Mouse (Mus musculus) limb, embryonic 13.5 days (tissue): ENCODE results near the gene Rptor. TPM values are rescaled to one million over a fixed set of nuclear protein-coding genes. Genes with fewer than 3 reads are reported as not detected.

Experiments used
- ATAC-seq: fragments of 200-750 bp; cut with Nextera tagmentation; 2 replicates; pipeline ENCODE4 v1.8.0; 2017; ENCODE audit warnings: low read depth, moderate number of reproducible peaks, moderate TSS enrichment; ENCODE audit not compliant: low FRiP score
- H3K27ac ChIP-seq: fragments of 300-500 bp; sonication (generic); 2 replicates; pipeline ENCODE4 v1.5.1; 2015; ENCODE audit warnings: inconsistent platforms, mild to moderate bottlenecking, moderate library complexity
- H3K27me3 ChIP-seq: fragments of 300-500 bp; sonication (generic); 2 replicates; pipeline ENCODE4 v1.6.1; 2015; ENCODE audit warnings: mild to moderate bottlenecking, inconsistent platforms
- H3K36me3 ChIP-seq: fragments of 300-500 bp; sonication (generic); 2 replicates; pipeline ENCODE4 v1.6.1; 2015; ENCODE audit warnings: inconsistent platforms, mild to moderate bottlenecking, moderate library complexity
- H3K4me1 ChIP-seq: fragments of 300-500 bp; sonication (generic); 2 replicates; pipeline ENCODE4 v1.6.1; 2015; ENCODE audit warnings: inconsistent platforms
- H3K4me2 ChIP-seq: fragments of 300-500 bp; sonication (generic); replicated peaks from 2 replicates; pipeline ENCODE4 v1.6.1; 2015; ENCODE audit warnings: inconsistent platforms, mild to moderate bottlenecking, moderate library complexity
- H3K4me3 ChIP-seq: fragments of 300-500 bp; sonication (generic); 2 replicates; pipeline ENCODE4 v1.5.1; 2015; ENCODE audit warnings: moderate library complexity, mild to moderate bottlenecking, inconsistent platforms
- H3K9ac ChIP-seq: fragments of 300-500 bp; sonication (generic); 2 replicates; pipeline ENCODE4 v1.6.1; 2015; ENCODE audit warnings: mild to moderate bottlenecking, inconsistent platforms
- H3K9me3 ChIP-seq: fragments of 300-500 bp; sonication (generic); 2 replicates; pipeline ENCODE4 v1.6.1; 2016; ENCODE audit warnings: inconsistent platforms
- WGBS: fragments of 180-500 bp; shearing (Covaris S2); methylation state at CpG from one replicate; pipeline ENCODE4 v1.1.7; 2015; 5-methylcytosine and 5-hydroxymethylcytosine counted together
- polyA plus RNA-seq: library from polyadenylated mRNA; unstranded; fragments of >200 nt; fragmentation: Nextera tagmentation; extraction: Ambion mirVana; gene quantifications from 2 replicates; pipeline ENCODE4 v1.2.1, GENCODE M21; 2015

Gene Rptor
- polyA plus RNA-seq, 1 experiment from 2014 or later: 11.2 TPM

DNA sequence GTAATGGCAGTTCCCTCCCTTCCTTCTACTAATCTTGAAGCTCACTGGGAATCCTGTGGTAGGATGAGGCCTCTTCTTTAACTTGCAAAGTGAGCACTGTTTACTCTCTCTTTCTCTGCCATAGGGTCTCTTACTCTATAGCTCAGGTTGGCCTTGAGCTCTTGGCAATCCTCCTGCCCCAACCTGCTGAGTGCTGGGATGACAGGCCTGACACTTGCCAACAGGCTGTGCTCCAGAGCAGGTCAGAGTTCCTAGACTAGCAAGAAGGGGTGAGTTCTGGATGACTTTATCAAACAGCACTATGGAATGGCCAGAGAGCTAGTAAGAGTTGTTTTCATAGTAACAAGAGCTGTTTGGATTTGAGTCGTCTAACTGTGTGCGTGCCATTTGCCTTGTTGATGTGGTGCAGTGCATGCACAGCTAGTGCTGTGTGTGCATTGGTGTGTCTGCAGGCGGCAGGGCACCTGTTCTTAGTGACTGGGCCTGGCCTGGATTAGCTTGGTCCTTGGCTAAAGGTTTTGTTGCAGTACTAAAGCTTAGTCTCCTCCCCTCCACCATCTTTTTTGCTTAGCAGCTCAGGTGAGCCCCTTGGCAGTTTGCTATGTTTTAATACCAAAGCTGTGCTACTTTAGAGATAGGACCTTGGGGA lies 28.6 kb downstream of the Rptor start:
- Histone ChIP-seq H3K4me3 (no peak overlapping the region), H3K27ac (no peak overlapping the region), H3K9me3 (no peaks in the 10 kb centered on the region), H3K4me1 (0 out of 2 replicates have a peak, but pooled peaks cover 6% of the 10 kb centered on the region), H3K36me3 (0 out of 2 replicates have a peak, but pooled peaks cover 4% of the 10 kb centered on the region), H3K27me3 (no peaks in the 10 kb centered on the region), H3K9ac (no peak overlapping the region), H3K4me2 (no peak overlapping the region)
- ATAC-seq: no peak
- WGBS: 62% methylated on average over 3 of the region's 3 CpGs

DNA sequence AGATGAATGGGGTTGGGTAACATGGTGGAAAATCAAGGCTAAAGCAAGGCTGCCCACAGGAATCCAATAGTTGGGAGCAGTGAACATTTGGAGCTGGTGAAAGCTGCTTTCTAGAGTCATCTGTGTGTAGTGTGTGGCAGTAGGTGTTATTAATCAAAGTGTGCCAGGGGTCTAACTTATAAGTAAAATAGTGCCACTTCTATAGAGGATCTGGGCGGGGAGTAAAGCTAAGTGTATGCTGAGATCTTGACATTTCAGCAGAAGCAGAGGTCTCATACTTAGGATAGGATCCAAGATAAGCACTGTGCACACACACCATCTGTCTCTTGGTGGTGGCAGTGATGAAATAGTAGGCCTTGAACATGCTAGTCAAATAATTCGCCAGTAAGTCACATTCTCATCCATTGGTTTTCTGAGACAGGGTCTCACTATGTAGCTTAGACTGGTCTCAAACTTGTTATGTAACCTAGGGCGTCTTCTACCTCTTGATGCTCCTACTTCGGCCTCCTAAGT lies 33.7 kb downstream of the Rptor start:
- H3K36me3 ChIP-seq: no peaks in the 10 kb centered on the region
- no peaks in the 10 kb centered on the region for H3K27me3 ChIP-seq
- H3K27ac ChIP-seq: no peak overlapping the region
- H3K4me3 ChIP-seq: no peak overlapping the region
- ATAC-seq: no peak
- H3K9me3 ChIP-seq: no peaks in the 10 kb centered on the region
- no peak overlapping the region for H3K9ac ChIP-seq
- no peak overlapping the region for H3K4me2 ChIP-seq
- WGBS: 90% methylated on average over 4 of the region's 4 CpGs
- peaks cover 18% of the 10 kb centered on the region for H3K4me1 ChIP-seq

DNA sequence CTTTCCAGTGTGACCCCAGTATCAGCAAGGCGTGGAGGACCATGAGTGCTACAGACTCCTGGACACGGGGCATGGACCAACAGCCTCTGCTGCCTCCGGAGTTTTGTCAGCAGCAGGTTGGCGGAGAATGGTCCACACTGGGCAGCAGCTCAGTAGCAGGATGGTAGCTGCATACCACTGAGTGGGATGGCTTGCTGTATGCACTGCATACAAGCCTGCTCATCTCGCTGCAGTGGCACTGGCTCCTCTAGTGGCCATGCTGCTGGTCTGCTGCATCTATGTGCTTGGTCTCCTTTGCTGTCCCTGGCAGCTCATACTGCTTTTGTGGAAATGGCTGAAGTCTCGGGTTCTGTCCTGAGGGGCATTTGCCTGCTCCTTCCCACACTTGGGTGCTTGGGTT lies 34.8 kb downstream of the Rptor start:
- H3K9ac ChIP-seq: no peak overlapping the region
- H3K4me3 ChIP-seq: no peak overlapping the region
- 73% methylated on average over 6 of the region's 6 CpGs for WGBS
- no peak for ATAC-seq
- H3K27ac ChIP-seq: no peak overlapping the region
- H3K9me3 ChIP-seq: no peaks in the 10 kb centered on the region
- no peak overlapping the region for H3K4me2 ChIP-seq
- no peaks in the 10 kb centered on the region for H3K27me3 ChIP-seq
- peaks cover 18% of the 10 kb centered on the region for H3K4me1 ChIP-seq
- no peaks in the 10 kb centered on the region for H3K36me3 ChIP-seq

DNA sequence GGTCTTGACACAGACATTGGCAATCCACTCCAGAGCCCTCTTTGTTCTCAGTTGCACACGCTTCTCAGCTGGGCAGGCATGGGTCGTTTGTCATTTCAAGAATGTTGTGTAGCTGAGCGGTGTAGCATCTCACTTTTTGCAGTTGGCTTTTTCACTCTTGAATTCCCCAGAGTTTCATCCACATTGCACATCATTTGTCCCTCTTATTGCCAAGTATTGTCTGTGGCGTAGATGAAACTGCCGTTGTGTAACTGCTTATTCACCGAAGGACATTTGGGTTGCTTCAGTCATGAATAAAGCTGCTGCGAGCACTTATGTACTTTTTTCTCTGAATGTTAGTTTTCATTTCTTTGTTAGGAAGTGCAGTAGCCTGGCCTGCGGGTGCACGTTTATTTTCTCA lies 37.8 kb downstream of the Rptor start:
- ATAC-seq: no peak
- 83% methylated on average over 9 of the region's 9 CpGs for WGBS
- Histone ChIP-seq H3K27ac (no peak overlapping the region), H3K9me3 (no peaks in the 10 kb centered on the region), H3K4me1 (peaks cover 18% of the 10 kb centered on the region), H3K4me3 (no peak overlapping the region), H3K27me3 (no peaks in the 10 kb centered on the region), H3K9ac (no peak overlapping the region), H3K36me3 (no peaks in the 10 kb centered on the region), H3K4me2 (no peak overlapping the region)

DNA sequence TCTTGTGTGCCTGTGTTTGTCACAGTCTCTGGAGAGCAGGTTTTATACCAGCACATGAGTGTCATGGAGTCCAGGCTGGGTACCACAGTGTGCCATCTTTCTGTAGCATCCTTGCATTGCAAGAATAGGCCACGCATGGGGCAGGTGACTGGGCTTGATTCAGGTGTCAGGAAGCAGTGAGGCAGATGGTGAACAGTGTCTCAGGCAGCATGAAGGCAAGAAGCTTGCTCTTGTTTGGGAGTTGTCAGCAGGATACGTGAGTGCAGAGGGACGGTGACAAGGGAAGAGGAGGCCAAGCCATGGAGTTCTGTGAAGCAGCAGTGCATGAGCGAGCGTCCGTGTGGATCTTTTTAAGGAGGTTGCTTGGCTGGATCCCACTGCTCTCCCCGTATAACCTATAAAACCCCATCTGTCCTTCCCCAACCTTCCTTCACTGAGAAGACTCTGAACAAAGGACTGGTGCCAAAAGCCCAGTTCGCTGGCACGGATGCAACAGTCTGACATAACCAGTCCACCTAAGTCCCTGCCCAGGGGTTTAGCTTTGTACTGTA lies 39.2 kb downstream of the Rptor start:
- ATAC-seq: no peak
- Histone ChIP-seq H3K27me3 (no peaks in the 10 kb centered on the region), H3K36me3 (no peaks in the 10 kb centered on the region), H3K4me3 (no peak overlapping the region), H3K4me2 (no peak overlapping the region), H3K9ac (no peak overlapping the region), H3K4me1 (peaks cover 13% of the 10 kb centered on the region), H3K9me3 (no peaks in the 10 kb centered on the region), H3K27ac (no peak overlapping the region)
- WGBS: 77% methylated on average over 9 of the region's 9 CpGs

DNA sequence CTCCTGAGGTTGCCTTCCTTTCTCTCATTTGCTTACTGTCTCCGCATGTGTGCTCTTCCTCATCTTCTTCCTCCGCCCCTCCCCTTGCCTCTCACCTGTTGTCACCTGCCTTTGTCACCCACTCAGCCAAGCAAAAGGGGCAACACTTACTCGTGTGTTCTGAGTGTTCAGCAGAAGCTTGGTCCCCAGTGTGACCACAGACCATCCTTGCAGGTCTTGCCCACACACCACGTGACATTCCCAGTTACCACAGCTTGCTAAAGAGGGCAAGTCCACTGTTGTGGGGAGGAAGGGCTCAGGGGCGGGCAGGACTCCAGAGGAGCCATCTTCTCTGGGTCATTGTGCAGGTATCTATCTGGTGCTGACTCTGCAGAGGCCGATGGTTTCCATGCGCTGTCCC lies 40.6 kb downstream of the Rptor start:
- no peak for ATAC-seq
- Histone ChIP-seq H3K4me3 (no peak overlapping the region), H3K27me3 (no peaks in the 10 kb centered on the region), H3K27ac (no peak overlapping the region), H3K4me2 (no peak overlapping the region), H3K9me3 (no peaks in the 10 kb centered on the region), H3K9ac (no peak overlapping the region), H3K4me1 (peaks cover 6% of the 10 kb centered on the region), H3K36me3 (no peaks in the 10 kb centered on the region)
- 89% methylated on average over 7 of the region's 7 CpGs for WGBS

DNA sequence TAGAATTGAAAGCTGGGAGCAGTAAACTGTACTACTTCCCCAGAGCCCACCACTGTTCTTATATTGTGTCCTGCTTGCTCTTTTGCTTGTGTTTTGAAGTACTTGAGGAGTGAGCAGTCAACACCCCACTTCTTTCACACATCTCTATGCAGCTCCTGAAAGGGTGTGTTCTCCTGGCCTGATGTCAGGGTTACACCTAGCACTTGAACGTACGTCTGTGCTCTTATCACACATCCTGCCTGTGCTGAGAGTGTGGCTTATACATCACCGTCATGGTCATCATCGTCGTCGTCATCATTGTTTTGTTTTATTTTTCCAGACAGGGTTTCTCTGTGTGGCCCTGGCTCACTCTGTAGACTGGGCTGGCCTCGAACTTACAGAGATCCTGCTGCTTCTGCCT lies 41.4 kb downstream of the Rptor start:
- Histone ChIP-seq H3K27me3 (no peaks in the 10 kb centered on the region), H3K4me3 (no peak overlapping the region), H3K27ac (no peak overlapping the region), H3K36me3 (no peaks in the 10 kb centered on the region), H3K4me2 (no peak overlapping the region), H3K4me1 (peaks cover 8% of the 10 kb centered on the region), H3K9me3 (no peaks in the 10 kb centered on the region), H3K9ac (no peak overlapping the region)
- no peak for ATAC-seq
- 79% methylated on average over 7 of the region's 7 CpGs for WGBS

DNA sequence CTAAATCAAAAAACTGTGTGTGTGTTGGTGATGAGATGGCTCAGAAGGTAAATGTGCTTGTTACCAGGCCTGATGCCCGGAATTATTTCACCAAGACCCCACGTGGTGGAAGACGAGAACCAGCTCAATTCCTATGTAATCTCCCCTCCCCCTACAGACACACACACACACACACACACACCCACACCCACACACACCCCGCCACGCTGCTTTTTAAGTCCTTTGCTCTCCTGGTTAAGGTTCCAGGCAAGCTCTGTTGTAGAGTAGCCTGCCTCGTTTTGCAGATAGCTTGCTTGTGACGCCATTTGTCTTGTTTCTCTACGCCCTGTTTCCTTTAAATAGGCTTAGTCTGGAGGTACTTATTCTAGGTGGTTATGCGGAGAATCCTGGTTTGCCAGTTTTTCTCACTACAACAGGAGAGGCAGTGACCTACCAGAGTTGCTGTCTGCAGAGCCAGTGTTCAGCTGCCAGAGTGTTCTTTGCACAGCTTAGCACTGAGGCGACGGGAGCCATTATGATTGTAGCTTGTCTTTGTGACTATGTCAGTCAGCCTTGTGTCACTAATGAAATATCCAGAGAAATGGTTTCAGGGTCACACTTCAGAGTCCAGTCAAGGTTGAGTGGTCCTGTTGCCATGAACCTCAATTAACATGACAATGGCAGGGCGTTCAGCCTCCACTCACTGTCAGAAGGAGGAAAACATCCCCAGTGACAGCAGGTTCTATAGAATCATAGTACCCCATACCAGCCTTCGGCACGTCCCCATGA lies 42.1 kb downstream of the Rptor start:
- 82% methylated on average over 14 of the region's 14 CpGs for whole genome bisulfite sequencing
- H3K36me3 ChIP-seq: no peaks in the 10 kb centered on the region
- H3K27ac ChIP-seq: no peak overlapping the region
- peaks cover 13% of the 10 kb centered on the region for H3K4me1 ChIP-seq
- H3K9me3 ChIP-seq: no peaks in the 10 kb centered on the region
- H3K4me3 ChIP-seq: no peak overlapping the region
- H3K27me3 ChIP-seq: no peaks in the 10 kb centered on the region
- H3K4me2 ChIP-seq: no peak overlapping the region
- H3K9ac ChIP-seq: no peak overlapping the region
- ATAC-seq: no peak

DNA sequence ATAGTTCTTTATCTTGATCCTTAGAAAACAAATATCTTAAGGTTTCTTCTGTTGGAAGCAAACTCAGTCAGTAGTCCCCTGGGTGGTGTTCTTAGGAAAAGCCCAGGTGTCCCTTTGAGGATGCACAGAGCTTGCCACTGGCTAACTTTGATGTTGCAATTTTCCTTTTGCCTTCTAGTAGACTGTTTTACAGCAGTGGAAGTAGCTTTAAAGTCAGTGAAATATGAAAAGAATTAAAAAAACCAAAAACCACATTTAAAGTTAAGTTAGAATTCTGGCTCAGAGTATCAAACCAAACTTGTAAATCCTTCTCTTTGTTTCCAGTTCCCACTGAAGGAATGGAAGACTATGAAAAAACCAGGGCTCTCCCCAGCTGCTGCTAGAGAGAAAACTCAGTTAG lies 47.8 kb downstream of the Rptor start:
- H3K4me3 ChIP-seq: no peak overlapping the region
- no peak overlapping the region for H3K4me2 ChIP-seq
- no peaks in the 10 kb centered on the region for H3K36me3 ChIP-seq
- H3K9me3 ChIP-seq: no peaks in the 10 kb centered on the region
- ATAC-seq: no peak
- no peaks in the 10 kb centered on the region for H3K27me3 ChIP-seq
- 0 out of 2 replicates have a peak overlapping the region, but pooled peaks have one; percentile 22 for H3K27ac ChIP-seq
- H3K4me1 ChIP-seq: peaks cover 25% of the 10 kb centered on the region
- H3K9ac ChIP-seq: no peak overlapping the region

DNA sequence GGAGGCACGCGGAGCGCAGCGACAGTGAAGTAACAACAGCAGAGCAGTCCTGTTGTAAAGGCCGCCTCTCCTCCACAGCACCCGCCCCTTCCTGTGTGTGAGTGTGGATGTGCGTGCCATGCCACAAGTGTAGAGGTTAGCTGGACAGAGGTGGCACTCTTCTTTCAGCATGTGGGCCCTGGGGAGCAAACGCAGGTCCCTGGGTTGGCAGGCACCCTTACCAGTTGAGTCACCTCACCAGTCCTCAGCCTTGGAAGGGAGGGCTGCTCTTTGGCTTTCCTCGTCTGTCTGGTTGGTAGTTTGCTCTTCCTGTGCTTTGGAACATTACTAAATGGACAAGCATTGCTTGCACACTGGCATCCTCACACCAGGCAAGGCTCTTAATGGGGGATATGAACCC lies 50.6 kb downstream of the Rptor start:
- no peak overlapping the region for H3K9ac ChIP-seq
- no peaks in the 10 kb centered on the region for H3K27me3 ChIP-seq
- no peak overlapping the region for H3K4me2 ChIP-seq
- WGBS: 86% methylated on average over 9 of the region's 9 CpGs
- H3K9me3 ChIP-seq: no peaks in the 10 kb centered on the region
- H3K36me3 ChIP-seq: peaks cover 4% of the 10 kb centered on the region; the same call in 1 of the 2 replicates
- H3K4me1 ChIP-seq: peaks cover 24% of the 10 kb centered on the region
- H3K4me3 ChIP-seq: no peak overlapping the region
- ATAC-seq: no peak
- H3K27ac ChIP-seq: no peak overlapping the region

DNA sequence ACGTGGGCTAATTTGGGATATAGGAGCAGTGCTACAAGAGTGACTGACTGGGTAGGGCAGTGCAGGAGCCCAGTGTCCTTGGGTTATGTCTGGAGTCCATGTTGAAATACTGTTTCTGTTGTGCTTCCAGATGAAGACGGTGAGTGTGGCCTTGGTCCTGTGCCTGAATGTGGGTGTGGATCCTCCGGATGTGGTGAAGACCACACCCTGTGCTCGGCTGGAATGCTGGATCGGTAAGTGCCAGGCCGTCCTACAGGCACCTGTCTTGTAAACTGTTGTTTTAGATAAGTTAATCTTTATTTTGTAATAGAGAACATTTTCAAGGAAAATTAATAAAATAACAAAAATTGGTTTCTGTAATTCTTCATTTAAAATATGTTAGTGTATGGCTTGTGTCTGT lies 54.8 kb downstream of the Rptor start:
- Histone ChIP-seq H3K4me2 (no peak overlapping the region), H3K36me3 (peaks cover 8% of the 10 kb centered on the region), H3K9ac (no peak overlapping the region), H3K27ac (no peak overlapping the region), H3K4me1 (peaks cover 10% of the 10 kb centered on the region; the same call in 1 of the 2 replicates), H3K27me3 (no peaks in the 10 kb centered on the region), H3K9me3 (no peaks in the 10 kb centered on the region), H3K4me3 (no peak overlapping the region)
- no peak for ATAC-seq
- WGBS: 87% methylated on average over 6 of the region's 6 CpGs

DNA sequence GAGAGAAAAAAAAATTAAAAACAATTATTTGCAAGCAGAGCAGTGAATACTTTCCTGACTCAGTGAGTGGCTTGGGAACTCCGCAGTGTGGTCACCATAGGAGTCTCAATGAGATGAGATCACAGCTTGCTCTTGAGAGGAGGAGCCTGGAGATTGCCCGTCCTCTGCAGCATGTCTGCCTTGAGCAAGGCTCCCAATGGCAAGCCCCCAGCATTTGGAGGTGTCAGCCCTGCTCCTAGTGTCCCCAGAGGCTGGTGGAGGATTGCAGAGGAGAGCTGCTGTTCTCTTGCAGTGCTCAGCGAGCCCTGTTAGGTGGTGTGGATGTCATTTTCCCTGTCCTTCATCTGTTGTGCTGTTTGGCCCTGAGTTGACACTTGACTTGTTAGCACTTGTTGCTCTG lies 56.6 kb downstream of the Rptor start:
- Histone ChIP-seq H3K36me3 (peaks cover 8% of the 10 kb centered on the region), H3K4me2 (no peak overlapping the region), H3K4me1 (peaks cover 18% of the 10 kb centered on the region), H3K27ac (no peak overlapping the region), H3K27me3 (no peaks in the 10 kb centered on the region), H3K9me3 (no peaks in the 10 kb centered on the region), H3K4me3 (no peak overlapping the region), H3K9ac (no peak overlapping the region)
- WGBS: 87% methylated on average over 3 of the region's 3 CpGs
- no peak for ATAC-seq
